Comparison of ENCODE assay signal across 19 mouse cellular contexts in the genomic region with DNA sequence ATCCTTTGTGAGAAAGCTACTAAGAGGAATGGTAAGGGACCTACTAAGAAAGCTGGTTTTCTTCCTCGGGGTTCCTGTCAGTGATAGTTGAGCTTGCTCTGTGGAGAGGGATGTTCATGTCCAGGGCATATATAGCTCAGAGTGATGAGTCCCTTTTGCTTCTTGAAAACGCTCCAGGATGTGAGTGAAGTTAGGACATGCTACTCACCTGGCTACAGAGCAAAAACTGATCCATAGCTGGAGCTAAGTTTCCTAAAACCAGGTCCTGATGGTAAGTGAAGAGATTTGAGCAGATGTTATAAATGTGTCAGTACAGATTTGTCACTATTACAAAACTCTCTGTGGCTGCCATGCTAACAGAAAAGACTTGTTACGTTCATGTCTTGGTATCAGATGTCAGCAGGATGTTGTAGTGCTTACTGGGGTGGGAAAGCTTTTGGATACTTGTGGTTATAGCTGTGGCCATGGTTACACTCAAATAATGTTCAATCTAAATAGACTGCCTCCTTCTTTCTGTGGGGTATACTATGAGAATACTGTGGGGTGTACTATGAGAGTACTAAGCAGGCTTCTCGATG. TPM values are rescaled to one million over a fixed set of nuclear protein-coding genes. Genes with fewer than 3 reads are reported as not detected.
DNase-seq lines count a peak whose midpoint lies in the region; ATAC-seq lines count a peak whose summit lies in the region.
"Had no signal": no experiment of that assay in that cellular context is flagged by ENCODE, and none has a peak within 500 bp of the region (broad histone marks: within the 10 kb centered on the region; RNA-seq: fewer than 3 reads in every experiment).

No protein-coding gene starts in this region.

- no peak overlapping the region for H3K4me3 ChIP-seq in heart, embryonic 12.5 days
- H3K4me3 ChIP-seq: forebrain, embryonic 12.5 days; heart, embryonic 10.5 days had no signal

- no peaks in the 10 kb centered on the region for H3K9me3 ChIP-seq in heart, embryonic 12.5 days (replicated peaks)
- H3K9me3 ChIP-seq: forebrain, embryonic 12.5 days; heart, embryonic 10.5 days had no signal

- no peak overlapping the region for H3K9ac ChIP-seq in heart, embryonic 12.5 days
- H3K9ac ChIP-seq: forebrain, embryonic 12.5 days had no signal

- 64% methylated on average over 4 of the region's 4 CpGs for WGBS in heart, embryonic 12.5 days

- no peaks in the 10 kb centered on the region for H3K4me1 ChIP-seq in heart, embryonic 12.5 days (replicated peaks)
- H3K4me1 ChIP-seq: forebrain, embryonic 12.5 days; heart, embryonic 10.5 days had no signal

- H3K4me2 ChIP-seq in heart, embryonic 12.5 days, result no peak overlapping the region
- H3K4me2 ChIP-seq: forebrain, embryonic 12.5 days had no signal

- peak; percentile 23; the same call in 1 of the 2 replicates for ATAC-seq in megakaryocyte progenitor cell, adult 5-6 weeks (replicated peaks; ENCODE audit: poor library complexity)
- ATAC-seq in heart, embryonic 12.5 days (ENCODE audit: insufficient number of reproducible peaks, low FRiP score), result no peak
- ATAC-seq: hindbrain, postnatal 0 days had no signal

- H3K27me3 ChIP-seq in heart, embryonic 12.5 days (replicated peaks), result no peaks in the 10 kb centered on the region
- H3K27me3 ChIP-seq: forebrain, embryonic 12.5 days had no signal

- DNase-seq in heart, adult 11 months, result peak; percentile 55
- no peak for DNase-seq in heart, adult 18-20 months
- DNase-seq in A20 (ENCODE audit: low read depth, low spot score), result peak; percentile 83
- peak; percentile 69 for DNase-seq in T-cell, adult 2 months (ENCODE audit: low spot score)
- no peak for DNase-seq in layer of hippocampus, adult 9-11 months
- DNase-seq in embryo, embryonic 10.5 days (ENCODE audit: low spot score), result no peak
- DNase-seq: adrenal gland, postnatal 25 days; cerebellum, adult 8-10 months; gastrocnemius, postnatal 14 days; heart, postnatal 14 days; kidney, adult 9 months; left cerebral cortex, postnatal 4 days; midbrain, embryonic 14.5 days had no signal

- no peak overlapping the region for H3K27ac ChIP-seq in heart, embryonic 12.5 days (ENCODE audit: poor library complexity, severe bottlenecking)
- H3K27ac ChIP-seq: forebrain, embryonic 12.5 days; heart, embryonic 10.5 days; hindbrain, postnatal 0 days; stomach, postnatal 0 days had no signal

- H3K36me3 ChIP-seq in heart, embryonic 12.5 days, result no peaks in the 10 kb centered on the region
- H3K36me3 ChIP-seq: forebrain, embryonic 12.5 days; heart, embryonic 10.5 days had no signal

RNA-seq across cellular contexts. Expression of a gene that starts 0.4 kb away (rescaled TPM):
- 1 to 10 TPM in 1 of 2 experiments, under 1 TPM in 1; 0.99 to 4.3 TPM for total RNA-seq in heart, adult 18-20 months (2021)
- 6.1 and 7.0 TPM in 2 replicates for total RNA-seq in megakaryocyte progenitor cell, adult 5-6 weeks (2015)
- 6.6 and 7.6 TPM in 2 replicates for total RNA-seq in megakaryocyte progenitor cell, adult 5-6 weeks (2017)
- polyA plus RNA-seq in heart, embryonic 12.5 days (2016; fragmentation: Nextera tagmentation; extraction: Ambion mirVana), result 0.06 TPM in 1 of 2 replicates, not detected in the other
- polyA plus RNA-seq: heart, embryonic 10.5 days had no signal

Comparison
In these comparisons a context has a peak if more than half of its experiments do, and no peak if none do; other contexts are left out.
1. DNase-seq: peak in heart, adult 11 months (single experiment), A20 (single experiment) and T-cell, adult 2 months (single experiment); none in heart, adult 18-20 months (0 of 2), layer of hippocampus, adult 9-11 months (single experiment) and embryo, embryonic 10.5 days (single experiment).